Mouse (Mus musculus) heart, embryonic 11.5 days (tissue): ENCODE measurements around the gene 4931414P19Rik. TPM values are rescaled to one million over a fixed set of nuclear protein-coding genes. Genes with fewer than 3 reads are reported as not detected.
A peak's percentile ranks its signal among the peaks of the same experiment; 100 is the strongest.
"Not testable (repeated sequence)": the region's sequence is repeated elsewhere in the genome, so short reads cannot be mapped to it uniquely, and the experiment has no call there.

Experiments
- ATAC-seq: fragments of 200-750 bp; cut with Nextera tagmentation; replicated peaks from 2 replicates; pipeline ENCODE4 v1.8.0; 2017; ENCODE audit warnings: moderate library complexity; ENCODE audit not compliant: insufficient number of reproducible peaks, low FRiP score, low TSS enrichment
- H3K27ac ChIP-seq: fragments of 300-500 bp; sonication (generic); 2 replicates; pipeline ENCODE4 v1.5.1; 2014; ENCODE audit warnings: mild to moderate bottlenecking, low read depth, low read length
- H3K27me3 ChIP-seq: fragments of 300-500 bp; sonication (generic); 2 replicates; pipeline ENCODE4 v1.6.1; 2014; ENCODE audit warnings: mild to moderate bottlenecking, low read length, mixed read lengths; ENCODE audit not compliant: control insufficient read depth, insufficient read depth
- H3K36me3 ChIP-seq: fragments of 300-500 bp; sonication (generic); 2 replicates; pipeline ENCODE4 v1.6.1; 2014; ENCODE audit warnings: mild to moderate bottlenecking, low read length, moderate library complexity, mixed read lengths; ENCODE audit not compliant: control insufficient read depth, insufficient read depth
- H3K4me1 ChIP-seq: fragments of 300-500 bp; sonication (generic); 2 replicates; pipeline ENCODE4 v1.6.1; 2014; ENCODE audit warnings: low read length; ENCODE audit not compliant: control insufficient read depth, insufficient read depth
- H3K4me2 ChIP-seq: fragments of 300-500 bp; sonication (generic); 2 replicates; pipeline ENCODE4 v1.6.1; 2014; ENCODE audit warnings: mild to moderate bottlenecking, moderate library complexity
- H3K4me3 ChIP-seq: fragments of 300-500 bp; sonication (generic); 2 replicates; pipeline ENCODE4 v1.5.1; 2014; ENCODE audit warnings: low read depth, low read length
- H3K9ac ChIP-seq: fragments of 300-500 bp; sonication (generic); 2 replicates; pipeline ENCODE4 v1.6.1; 2014; ENCODE audit warnings: mild to moderate bottlenecking, low read depth, low read length, moderate library complexity
- H3K9me3 ChIP-seq: fragments of 300-500 bp; sonication (generic); replicated peaks from 2 replicates; pipeline ENCODE4 v1.6.1; 2016; ENCODE audit warnings: low read length; ENCODE audit not compliant: control insufficient read depth
- WGBS: fragments of 180-500 bp; shearing (Covaris S2); extraction: QIAGEN DNeasy Blood & Tissue Kit; methylation state at CpG from one replicate; pipeline ENCODE4 v1.1.7; 2014; ENCODE audit not compliant: insufficient replicate concordance; 5-methylcytosine and 5-hydroxymethylcytosine counted together
- polyA plus RNA-seq: library from polyadenylated mRNA; unstranded; fragments of >200 nt; fragmentation: Nextera tagmentation; extraction: Ambion mirVana; gene quantifications from 2 replicates; pipeline ENCODE4 v1.2.1, GENCODE M21; 2014

Gene 4931414P19Rik
- polyA plus RNA-seq, 1 experiment from 2014 or later = 4.5 TPM

DNA sequence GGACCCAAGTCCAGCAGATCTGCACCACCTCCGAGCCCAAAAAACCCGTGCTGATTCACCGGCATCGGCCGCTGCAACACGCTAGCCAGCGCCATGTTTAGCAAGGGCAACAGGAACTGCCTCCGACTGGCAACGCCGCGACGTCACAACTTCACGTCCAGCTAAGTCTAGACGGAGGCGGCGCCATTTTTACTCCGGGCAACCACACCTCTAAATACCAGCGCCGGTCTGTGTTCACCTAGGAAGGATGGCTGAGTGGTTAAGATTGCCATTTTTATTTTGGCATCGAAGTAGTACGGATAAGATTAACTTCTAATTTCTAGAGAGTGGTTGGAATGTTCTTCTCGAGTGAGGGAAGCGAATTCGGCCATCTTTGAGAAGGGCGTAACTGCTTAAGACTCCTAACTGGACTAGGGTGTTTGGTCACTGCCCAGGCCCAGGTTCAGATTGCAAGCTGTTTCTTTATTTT is 12.1 kb upstream of the 4931414P19Rik start, which contains the start of gene Psmb5:
Psmb5 (minus strand) TSS at position 126 of the 469 bp plus-strand sequence.
- Histone ChIP-seq H3K9ac (peak within 1 kb of the TSS; percentile 93), H3K36me3 (no peaks in the 10 kb centered on the region), H3K27me3 (no peaks in the 10 kb centered on the region), H3K9me3 (no peaks in the 10 kb centered on the region), H3K4me3 (peak within 1 kb of the TSS; percentile 86), H3K4me2 (peak within 1 kb of the TSS; percentile 71), H3K27ac (peak within 1 kb of the TSS; percentile 41; the same call in 1 of the 2 replicates), H3K4me1 (0 out of 2 replicates have a peak, but pooled peaks cover 5% of the 10 kb centered on the region)
- peak; percentile 84 for ATAC-seq
- WGBS = under 1% methylated on average over 25 of the region's 25 CpGs

DNA sequence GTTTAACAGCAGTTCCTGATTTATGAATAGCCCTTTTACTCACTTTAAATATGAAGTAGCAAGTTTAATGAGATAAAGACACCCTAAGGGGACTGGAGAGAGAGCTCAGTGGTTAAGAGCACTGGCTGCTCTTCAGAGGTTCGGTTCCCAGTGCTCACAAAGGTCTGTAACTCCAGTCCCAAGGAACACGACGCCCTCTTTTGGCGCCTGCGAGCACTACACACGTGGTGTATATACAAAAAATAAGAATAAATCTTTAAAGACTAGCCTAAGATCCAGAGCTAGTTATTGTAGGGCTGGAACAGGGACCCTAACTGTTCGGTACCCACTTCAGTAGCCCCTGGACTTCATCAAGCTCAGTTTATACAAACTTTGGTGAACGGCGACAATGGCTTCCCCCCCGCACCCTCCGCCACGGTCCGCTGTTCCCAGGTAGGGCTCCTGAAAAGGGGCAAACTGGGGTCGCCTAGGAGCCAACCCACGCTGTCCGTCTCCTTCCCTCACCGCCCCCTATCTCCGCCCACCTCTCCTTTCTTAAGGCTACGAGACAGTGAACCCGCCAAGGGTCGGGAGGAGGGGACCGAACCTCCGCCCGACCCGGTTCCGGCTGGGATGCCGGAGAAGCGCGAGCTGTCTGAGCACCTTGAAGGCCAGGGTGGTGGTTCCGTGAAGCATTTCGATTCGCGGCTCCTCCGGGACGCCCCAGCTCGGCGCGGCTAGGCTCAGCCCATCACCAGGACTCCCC is 11.5 kb upstream of the 4931414P19Rik start:
- Histone ChIP-seq H3K27ac (peak overlapping the region; percentile 41; the same call in 1 of the 2 replicates), H3K4me1 (0 out of 2 replicates have a peak, but pooled peaks cover 5% of the 10 kb centered on the region), H3K9ac (peak overlapping the region; percentile 93), H3K36me3 (no peaks in the 10 kb centered on the region), H3K4me2 (peak overlapping the region; percentile 71), H3K9me3 (no peaks in the 10 kb centered on the region), H3K27me3 (no peaks in the 10 kb centered on the region), H3K4me3 (peak overlapping the region; percentile 86)
- 2% methylated on average over 38 of the region's 38 CpGs for WGBS
- peak; percentile 53; the same call in 1 of the 2 replicates for ATAC-seq

DNA sequence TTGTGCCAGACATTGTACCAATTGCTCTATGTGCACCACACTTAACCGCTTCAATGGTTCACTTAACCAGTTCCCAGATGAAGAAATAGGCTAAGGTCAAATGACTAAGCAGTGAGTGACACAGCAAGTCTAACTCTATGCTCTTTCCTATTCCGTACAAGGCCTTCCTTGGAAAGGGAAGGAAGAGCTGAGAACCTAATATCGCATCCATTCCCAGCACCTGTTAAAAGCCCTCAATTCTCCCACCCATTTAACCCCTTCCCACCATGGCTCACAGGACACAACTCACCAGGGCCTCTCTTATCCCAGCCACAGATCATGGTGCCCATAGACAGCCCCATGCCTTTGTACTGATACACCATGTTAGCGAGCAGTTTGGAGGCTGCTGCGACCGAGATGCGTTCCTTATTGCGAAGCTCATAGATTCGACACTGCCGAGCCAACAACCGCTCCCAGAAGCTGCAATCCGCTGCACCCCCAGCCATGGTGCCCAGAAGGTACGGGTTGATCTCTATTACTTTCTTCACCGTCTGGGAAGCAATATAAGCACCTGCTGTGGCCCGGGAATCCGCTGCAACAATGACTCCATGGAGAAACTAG is 10.5 kb upstream of the 4931414P19Rik start:
- H3K27ac ChIP-seq = no peak overlapping the region
- WGBS = 91% methylated on average over 16 of the region's 16 CpGs
- H3K4me2 ChIP-seq = peak overlapping the region; percentile 71
- H3K4me3 ChIP-seq = no peak overlapping the region
- H3K36me3 ChIP-seq = no peaks in the 10 kb centered on the region
- no peaks in the 10 kb centered on the region for H3K27me3 ChIP-seq
- no peaks in the 10 kb centered on the region for H3K9me3 ChIP-seq
- H3K9ac ChIP-seq = no peak overlapping the region
- H3K4me1 ChIP-seq = 0 out of 2 replicates have a peak, but pooled peaks cover 5% of the 10 kb centered on the region
- ATAC-seq = no peak

DNA sequence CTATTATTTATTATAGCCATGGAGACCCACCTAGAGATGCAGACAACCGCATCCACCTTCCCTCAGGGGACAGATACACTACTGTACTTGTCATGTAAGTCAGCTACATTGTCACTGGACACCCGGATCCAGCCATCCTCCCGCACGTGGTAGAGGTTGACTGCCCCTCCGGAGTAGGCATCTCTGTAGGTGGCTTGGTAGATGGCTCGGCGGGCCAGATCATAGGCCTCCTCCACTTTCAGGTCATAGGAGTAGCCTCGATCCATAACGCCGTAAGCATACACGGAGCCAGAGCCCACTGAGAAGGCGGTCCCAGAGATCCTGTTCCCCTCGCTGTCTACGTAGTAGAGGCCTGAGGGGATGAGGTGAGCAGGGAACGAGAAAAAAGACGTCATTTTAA is 8.3 kb upstream of the 4931414P19Rik start:
- not testable (repeated sequence) for H3K4me2 ChIP-seq, H3K9me3 ChIP-seq, H3K9ac ChIP-seq, H3K4me1 ChIP-seq, H3K36me3 ChIP-seq, H3K27me3 ChIP-seq, H3K27ac ChIP-seq, H3K4me3 ChIP-seq, ATAC-seq
- WGBS = 93% methylated on average over 16 of the region's 16 CpGs

DNA sequence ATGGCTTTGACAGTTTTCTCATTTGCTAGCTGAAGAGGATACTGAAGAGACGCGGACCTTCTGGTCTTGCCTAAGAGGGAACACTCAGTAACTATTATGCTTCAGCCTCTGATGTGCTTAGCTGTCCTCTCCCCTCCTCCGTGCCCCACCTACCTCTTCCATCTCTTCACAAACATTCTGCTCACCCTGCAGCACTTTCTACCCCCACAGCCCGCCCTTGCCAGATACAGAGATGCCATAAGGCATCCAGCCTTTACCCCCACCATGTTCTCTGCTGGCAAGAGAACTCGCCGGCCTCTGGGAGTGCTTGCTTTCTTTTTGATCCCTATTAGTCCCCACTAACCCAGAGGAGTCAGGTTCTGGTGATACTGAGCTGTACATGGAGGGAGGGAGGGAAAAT is 4.9 kb upstream of the 4931414P19Rik start:
- WGBS = 75% methylated on average over 6 of the region's 6 CpGs
- Histone ChIP-seq H3K4me3 (no peak overlapping the region), H3K27me3 (no peaks in the 10 kb centered on the region), H3K27ac (no peak overlapping the region), H3K36me3 (no peaks in the 10 kb centered on the region), H3K9ac (no peak overlapping the region), H3K4me1 (no peaks in the 10 kb centered on the region), H3K4me2 (no peak overlapping the region), H3K9me3 (no peaks in the 10 kb centered on the region)
- no peak for ATAC-seq

DNA sequence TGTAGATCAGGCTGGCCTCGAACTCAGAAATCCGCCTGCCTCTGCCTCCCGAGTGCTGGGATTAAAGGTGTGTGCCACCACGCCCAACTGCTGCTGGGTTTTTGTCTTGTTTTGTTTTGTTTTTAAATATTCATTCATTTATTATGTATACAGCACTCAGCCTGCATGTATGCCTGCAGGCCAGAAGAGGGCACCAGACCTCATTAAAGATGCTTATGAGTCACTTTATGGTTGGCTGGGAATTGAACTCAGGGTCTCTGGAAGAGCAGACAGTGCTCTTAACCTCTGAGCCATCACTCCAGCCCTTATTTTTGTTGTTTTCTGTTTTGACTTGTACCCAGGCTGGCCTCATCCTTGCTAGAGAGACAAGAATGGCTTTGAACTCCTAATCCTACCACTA is 4.2 kb upstream of the 4931414P19Rik start:
- no peak overlapping the region for H3K4me2 ChIP-seq
- no peaks in the 10 kb centered on the region for H3K27me3 ChIP-seq
- no peaks in the 10 kb centered on the region for H3K36me3 ChIP-seq
- 75% methylated on average over 4 of the region's 4 CpGs for WGBS
- no peak overlapping the region for H3K4me3 ChIP-seq
- no peak overlapping the region for H3K27ac ChIP-seq
- H3K4me1 ChIP-seq = 0 out of 2 replicates have a peak, but pooled peaks cover 2% of the 10 kb centered on the region
- H3K9me3 ChIP-seq = no peaks in the 10 kb centered on the region
- H3K9ac ChIP-seq = no peak overlapping the region
- ATAC-seq = no peak

DNA sequence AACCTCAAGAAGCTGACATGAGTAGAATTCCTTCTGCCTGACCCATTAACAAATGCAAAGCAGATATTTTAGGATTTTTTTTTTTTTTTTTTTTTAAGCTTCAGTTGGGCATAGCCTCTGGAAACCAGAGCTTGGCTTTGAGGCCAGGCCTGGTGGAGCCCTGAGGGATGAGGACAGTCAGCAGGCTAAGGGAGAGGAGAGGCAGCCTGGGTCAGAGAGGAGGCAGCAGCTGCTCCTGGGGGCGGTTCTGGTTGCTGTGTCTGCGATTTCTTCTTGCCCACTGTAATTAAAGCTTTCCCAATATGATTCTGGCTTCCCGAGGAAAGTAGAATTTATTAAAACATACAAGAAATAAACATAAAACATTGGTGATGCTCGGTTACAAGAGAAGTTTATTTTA is 3.5 kb upstream of the 4931414P19Rik start:
- no peak for ATAC-seq
- H3K27me3 ChIP-seq = no peaks in the 10 kb centered on the region
- no peak overlapping the region for H3K4me2 ChIP-seq
- no peak overlapping the region for H3K27ac ChIP-seq
- 74% methylated on average over 4 of the region's 4 CpGs for WGBS
- no peak overlapping the region for H3K4me3 ChIP-seq
- 0 out of 2 replicates have a peak, but pooled peaks cover 2% of the 10 kb centered on the region for H3K4me1 ChIP-seq
- H3K36me3 ChIP-seq = no peaks in the 10 kb centered on the region
- no peak overlapping the region for H3K9ac ChIP-seq
- no peaks in the 10 kb centered on the region for H3K9me3 ChIP-seq

DNA sequence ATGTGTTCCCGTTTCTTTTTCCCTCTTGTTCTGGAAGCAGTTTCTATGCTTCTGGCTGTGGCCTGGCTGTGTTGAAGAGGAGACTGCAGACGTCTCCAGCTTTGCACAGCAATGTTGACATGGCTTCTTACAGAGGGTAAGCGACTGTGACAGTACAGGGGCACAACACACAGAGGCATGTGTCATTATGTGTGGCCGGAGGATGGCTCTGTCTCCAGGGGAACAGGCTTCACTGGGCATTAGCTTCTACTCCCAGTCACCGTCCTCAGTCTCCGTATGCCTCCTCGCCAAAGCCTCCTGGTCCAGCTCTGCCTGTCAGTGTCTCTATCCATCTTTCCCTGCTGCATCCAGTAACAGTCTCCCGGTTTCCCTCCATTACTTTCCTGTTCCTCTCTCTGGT is 1.4 kb upstream of the 4931414P19Rik start:
- no peak for ATAC-seq
- 61% methylated on average over 8 of the region's 8 CpGs for WGBS
- Histone ChIP-seq H3K4me1 (peaks cover 2% of the 10 kb centered on the region; the same call in 1 of the 2 replicates), H3K9me3 (no peaks in the 10 kb centered on the region), H3K4me2 (no peak overlapping the region), H3K9ac (no peak overlapping the region), H3K36me3 (no peaks in the 10 kb centered on the region), H3K27ac (no peak overlapping the region), H3K4me3 (no peak overlapping the region), H3K27me3 (no peaks in the 10 kb centered on the region)
